Mouse (Mus musculus): ENCODE data around the gene Foxp4.

Gene Foxp4

DNA sequence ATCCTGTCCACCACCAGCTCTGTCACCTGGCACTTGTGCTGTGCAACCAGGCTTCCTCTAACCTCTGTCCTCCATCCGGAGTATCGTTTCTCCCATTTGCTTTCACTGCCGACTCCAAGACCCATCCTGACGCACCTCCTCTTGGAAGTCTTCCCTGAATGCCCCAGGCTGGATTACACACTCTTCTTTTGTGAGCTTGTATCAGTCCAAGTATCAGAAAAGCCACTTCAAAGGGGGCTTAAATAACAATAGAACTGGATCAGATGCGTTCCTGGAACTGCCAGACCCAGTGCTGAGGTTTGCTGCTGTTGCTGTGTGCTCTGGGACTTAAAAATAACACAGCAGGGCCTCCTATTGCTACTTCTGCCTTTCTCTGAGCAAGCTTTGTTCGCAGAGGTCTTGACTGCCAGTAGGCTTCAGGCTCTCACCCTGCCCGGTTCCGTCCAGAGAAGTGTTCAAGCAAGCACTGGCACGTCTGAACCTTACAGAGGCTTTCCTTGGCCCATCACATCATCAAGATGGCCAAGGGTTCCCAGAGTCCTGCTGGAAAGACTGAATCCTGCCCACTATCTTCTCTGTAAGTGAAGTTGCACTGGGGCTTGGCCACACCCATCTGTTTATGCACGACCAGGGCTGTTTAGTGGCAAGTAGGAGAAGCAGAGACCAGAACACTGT lies 13.6 kb upstream of the Foxp4 start:
- ATAC-seq (ENCODE audit: insufficient number of reproducible peaks, low FRiP score, low TSS enrichment) = no peak

DNA sequence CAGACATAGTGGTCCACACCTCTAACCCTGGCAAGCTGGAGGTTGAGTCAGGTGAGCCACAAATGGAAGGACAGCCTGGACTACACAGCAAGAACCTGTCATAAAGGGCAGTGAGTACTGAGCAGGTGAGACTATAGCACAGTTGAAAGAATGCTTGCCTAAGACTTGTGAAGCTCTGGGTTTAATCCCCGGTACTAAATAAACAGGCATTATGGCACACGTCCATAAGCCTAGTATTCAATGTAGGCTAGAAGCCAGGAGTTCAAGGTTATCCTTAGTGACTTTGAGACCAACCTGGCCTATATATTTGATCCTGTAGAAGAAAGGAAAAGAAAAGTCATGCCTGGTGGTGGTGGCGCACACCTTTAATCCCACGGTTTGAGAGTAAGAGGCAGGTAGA lies 12.1 kb upstream of the Foxp4 start:
- ATAC-seq (ENCODE audit: insufficient number of reproducible peaks, low FRiP score, low TSS enrichment) = no peak

DNA sequence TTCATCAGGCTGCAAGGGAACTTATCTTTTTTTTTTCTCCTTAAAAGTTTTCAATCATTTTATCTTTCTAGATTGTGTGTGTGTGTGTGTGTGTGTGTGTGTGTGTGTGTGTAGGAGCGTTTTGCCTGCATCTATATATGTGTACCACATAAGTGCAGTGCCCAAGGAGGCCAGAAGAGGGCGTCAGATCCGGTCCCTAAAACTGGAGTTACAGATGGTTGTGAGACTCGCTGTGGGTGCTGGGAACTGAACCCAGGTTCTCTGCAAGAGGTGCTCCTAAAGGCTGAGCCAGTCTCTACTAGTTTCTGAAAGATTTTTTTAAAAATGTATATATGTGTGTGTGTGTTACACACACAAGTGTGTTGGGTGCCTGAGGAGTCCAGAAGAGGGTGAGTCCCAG lies 5.0 kb upstream of the Foxp4 start:
- ATAC-seq (ENCODE audit: insufficient number of reproducible peaks, low FRiP score, low TSS enrichment) = no peak

DNA sequence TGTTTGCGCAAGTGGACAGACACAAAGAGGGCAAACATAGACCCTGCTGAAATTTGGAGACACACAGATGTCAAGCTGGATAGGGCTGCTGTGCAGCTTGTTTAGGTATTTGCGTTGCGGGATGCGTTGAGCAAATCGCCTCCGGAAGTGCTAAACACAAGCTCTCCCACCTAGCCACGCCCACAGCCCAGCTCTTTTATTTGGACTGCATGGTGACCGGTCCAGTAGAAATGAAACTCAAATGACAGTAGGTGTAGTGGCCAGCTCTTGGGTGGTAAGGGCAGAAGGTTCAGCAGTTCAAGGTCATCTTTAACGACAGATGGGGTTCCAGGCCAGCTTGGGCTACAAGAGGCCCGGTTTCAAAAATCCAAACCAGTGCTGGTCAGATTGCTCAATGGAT lies 1.5 kb upstream of the Foxp4 start:
- ATAC-seq (ENCODE audit: insufficient number of reproducible peaks, low FRiP score, low TSS enrichment) = no peak

DNA sequence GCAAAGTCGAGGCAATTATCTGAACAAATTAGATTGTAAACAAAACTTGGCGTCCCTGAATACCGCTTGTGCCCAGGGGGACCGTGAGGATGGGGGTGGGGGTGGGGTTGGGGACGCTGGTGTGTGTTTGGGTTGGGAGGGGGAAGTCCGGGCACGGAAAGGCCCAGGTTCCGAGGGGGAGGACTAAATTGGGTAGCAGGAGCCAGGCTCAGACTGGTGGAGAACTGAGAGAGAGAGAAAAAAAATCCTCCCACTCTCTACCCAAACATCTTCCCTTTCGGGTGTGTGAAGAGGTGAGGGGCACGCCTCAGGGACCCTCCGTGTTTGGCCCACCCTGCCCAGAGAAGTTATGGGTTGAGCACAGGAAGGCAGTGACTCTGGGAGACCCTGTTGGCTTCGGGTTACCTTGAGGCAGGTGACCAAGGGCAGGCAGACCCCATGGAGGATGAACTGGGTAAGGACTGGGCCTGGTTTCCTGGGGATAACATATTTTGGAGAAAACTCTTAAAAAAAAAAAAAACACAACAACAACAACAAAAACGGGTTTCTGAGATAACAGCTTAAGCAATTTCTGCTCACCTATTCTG lies 988 bp upstream of the Foxp4 start:
- no peak for ATAC-seq (ENCODE audit: insufficient number of reproducible peaks, low FRiP score, low TSS enrichment)

DNA sequence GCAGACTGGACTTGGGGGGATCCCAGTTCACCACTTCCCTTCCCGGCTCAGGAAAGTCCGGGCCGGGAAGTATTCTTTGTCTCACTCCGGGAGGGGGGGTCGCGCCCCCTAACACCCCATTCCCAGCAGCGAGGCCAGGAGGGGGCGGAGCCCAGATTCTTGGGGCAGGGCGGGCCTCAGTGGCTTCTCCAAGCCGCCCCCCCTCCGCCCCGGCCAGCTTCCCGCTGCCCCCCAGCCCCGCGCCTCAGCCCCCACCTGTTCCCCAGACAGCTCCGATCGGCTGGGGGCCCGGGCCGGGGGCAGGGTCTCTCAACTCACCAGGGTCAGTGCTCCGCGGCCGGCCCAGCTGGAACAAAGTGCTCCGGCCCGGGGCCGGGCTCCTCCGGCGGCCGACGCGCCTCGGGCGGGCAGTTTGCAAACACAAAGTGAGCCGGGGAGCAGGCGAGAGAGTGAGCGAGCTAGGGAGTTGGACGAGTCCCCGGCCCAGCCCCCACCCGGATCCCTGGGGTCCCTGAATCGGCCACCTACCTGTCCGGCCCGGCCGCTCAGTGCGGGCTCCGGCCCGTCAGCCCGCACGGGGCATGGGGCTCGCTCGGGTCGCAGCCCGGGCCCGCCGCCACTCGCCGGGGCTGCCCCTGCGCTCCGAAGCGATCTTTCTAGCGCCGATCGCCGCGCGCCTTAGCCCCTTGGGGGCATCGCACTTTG lies 615 bp downstream of the Foxp4 start:
- peak; percentile 26; the same call in 1 of the 2 replicates for ATAC-seq (ENCODE audit: insufficient number of reproducible peaks, low FRiP score, low TSS enrichment)

DNA sequence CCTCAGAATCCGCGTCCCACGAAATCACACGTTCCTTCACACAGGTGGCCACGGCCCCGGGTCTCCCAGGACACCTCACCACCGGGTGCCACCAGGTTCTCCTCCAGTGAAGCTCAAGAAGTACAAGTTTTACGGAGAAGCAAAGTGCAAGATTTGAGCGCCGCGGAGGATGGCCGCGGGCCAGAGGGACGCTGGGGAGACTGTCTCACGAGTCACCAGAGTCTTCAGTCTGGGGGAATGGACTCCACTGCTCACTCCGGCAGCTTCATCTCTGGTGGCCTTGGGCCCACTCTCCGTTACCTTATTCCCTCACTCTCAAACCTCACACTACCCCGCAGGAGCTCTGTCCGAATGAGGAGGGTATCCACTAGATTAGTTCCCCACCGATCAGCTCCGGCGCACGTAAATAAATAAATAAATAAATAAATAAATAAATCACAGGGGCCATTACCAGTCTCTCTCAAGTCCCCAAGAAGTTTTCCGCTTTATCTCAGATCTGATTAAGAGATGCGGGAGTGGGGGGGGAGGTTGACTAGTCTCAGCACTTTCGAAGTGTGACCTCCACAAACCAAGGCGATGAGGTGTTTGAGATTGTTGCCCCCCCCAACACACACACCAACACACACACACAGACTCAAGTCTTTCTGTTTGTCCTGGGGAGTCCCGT lies 1.3 kb downstream of the Foxp4 start:
- ATAC-seq (ENCODE audit: insufficient number of reproducible peaks, low FRiP score, low TSS enrichment) = no peak

DNA sequence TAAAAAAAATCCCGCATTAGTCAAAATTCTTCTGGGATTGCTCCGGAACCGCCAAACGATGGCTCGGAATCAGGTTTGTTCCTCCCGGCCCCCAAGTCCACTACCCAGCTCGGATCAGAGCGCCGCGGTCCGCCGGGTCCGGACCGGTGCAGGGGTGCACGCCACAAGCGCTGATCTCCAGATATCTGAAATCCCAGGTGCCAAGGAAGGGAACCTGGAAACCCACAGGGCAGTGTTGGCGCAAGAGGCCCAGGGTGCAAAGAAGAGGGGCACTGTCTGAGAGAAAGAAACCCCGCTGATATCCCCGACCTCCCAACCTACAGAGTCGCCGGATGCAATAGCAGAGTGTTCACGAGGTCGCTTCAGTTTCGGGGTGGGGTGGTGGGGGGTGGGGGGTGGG lies 1.9 kb downstream of the Foxp4 start:
- no peak for ATAC-seq (ENCODE audit: insufficient number of reproducible peaks, low FRiP score, low TSS enrichment)

DNA sequence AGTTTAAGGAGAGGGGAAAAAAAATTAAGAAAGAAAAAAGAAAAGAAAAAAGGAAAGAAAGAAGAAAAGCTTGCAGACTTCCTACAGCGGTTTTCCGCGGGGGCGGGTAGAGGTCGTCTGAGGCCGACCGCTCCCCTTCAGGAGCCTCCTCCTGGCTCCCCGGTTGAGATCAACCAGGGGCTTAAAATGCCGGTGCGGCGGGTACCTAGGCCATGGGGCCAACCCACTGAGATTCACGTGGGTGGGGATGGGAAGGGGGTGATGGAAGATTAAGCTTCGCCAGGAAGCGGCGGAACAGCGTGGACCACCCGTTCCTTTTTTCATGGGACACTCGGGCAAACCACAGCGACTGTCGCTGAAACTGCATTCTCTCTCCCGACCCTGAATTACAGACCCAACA lies 2.3 kb downstream of the Foxp4 start:
- ATAC-seq (ENCODE audit: insufficient number of reproducible peaks, low FRiP score, low TSS enrichment) = no peak

DNA sequence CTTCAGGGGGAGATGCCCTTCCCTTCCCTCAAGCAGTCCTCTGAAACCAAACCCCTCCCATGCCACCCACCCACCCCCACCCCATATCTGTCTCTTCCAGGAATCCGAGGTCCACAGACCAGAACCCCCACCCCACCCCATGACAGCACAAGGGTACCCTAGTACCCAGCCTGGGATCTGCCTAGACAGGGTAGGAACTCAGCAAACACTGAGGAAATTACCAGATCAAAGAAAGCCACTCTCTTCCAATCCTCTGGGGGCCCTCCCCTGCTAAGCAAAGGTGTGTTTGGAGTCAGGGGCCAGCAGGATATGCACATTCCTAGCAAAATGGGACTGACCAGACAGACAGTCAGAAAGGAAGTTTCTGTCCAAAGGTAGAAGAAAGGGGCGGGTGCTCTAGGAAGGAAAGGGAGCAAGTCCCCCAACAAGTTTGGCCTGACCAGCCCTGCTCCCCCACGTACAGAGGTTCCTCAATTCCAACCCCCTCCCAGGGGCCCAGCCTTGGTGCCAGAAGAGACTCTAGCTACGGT lies 3.2 kb downstream of the Foxp4 start:
- ATAC-seq (ENCODE audit: insufficient number of reproducible peaks, low FRiP score, low TSS enrichment) = no peak

DNA sequence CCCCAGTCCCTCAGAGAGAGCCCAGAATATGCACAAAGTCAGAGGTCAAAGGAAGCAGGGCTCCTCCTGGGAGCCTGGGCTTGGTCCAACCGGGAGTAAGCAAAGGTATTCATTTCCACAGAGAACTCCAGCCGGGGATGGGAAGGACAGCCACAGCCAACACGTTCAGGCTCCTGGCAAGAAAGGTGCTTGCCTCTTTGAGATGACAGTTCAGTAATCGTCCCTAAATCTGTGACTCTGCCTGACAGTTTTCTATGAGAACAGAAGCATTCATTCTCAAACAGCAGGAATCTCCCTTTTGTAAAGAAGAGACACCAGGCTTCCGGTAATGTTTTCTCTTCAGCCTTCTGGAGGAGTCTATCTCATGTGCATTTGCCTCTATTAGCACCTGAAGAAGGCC lies 4.6 kb downstream of the Foxp4 start:
- no peak for ATAC-seq (ENCODE audit: insufficient number of reproducible peaks, low FRiP score, low TSS enrichment)

DNA sequence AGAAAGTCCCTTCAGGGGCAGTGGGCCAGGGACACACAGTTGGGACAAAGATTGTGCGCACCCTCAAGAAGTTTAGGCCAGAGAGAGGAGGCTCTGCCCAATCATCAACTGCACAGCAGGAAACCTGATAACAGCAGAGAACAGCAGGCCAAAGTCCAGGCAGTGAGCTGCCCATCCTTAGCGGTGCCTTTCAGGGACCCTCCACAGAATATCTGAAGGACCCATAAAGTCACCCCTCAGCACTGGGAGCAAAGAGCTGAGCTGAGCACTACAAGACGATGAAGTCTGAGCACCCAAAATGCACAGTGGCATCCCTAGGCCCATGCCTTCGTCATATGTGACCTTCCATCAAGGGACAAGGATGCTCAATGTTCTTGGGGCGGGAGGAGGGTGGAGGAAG lies 6.5 kb downstream of the Foxp4 start:
- no peak for ATAC-seq (ENCODE audit: insufficient number of reproducible peaks, low FRiP score, low TSS enrichment)

DNA sequence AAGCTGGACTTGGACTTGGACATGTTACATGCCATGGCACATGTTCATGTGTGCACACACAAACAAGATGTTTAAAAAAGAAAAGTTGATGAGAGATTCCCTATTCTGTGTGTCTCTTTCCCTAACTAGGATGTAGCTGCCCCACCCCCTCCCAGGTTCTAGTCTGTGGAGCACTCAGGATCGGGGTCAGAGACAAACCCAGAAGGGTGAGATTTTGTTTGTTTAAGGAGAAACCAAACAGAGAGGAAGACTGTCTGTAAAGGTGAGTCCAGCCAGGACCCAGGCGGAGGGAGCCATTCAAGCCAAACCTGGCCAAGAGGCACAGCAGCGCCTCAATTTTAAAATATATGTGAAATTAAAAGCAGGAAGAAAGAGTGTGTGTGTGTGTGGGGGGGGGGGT lies 7.2 kb downstream of the Foxp4 start:
- ATAC-seq (ENCODE audit: insufficient number of reproducible peaks, low FRiP score, low TSS enrichment) = no peak

DNA sequence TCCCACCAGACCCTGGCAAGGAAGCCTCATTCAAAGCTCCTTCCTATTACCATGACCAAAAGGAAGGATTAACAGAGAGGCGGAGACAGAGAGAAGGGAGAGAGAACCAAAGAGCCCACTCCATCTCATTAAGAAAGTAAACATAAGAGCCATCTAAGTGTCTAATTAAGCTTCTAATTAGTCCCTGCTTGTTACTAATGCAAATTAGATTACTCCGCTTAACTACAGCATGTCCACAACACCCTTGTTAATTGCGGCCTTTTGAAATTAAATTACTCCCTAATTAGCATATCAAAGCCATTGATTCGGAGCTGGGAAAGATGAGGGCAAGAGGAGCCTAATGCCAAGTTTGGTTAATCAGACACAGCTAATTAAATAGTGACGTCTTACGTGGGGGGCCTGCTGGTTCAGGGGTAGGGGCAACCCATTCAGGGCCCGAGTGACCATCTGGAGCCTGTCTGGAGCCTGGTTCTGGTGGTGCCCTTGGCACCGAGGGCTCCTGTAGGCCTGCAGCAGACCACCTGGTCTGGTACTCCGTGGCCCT lies 9.7 kb downstream of the Foxp4 start:
- no peak for ATAC-seq (ENCODE audit: insufficient number of reproducible peaks, low FRiP score, low TSS enrichment)

DNA sequence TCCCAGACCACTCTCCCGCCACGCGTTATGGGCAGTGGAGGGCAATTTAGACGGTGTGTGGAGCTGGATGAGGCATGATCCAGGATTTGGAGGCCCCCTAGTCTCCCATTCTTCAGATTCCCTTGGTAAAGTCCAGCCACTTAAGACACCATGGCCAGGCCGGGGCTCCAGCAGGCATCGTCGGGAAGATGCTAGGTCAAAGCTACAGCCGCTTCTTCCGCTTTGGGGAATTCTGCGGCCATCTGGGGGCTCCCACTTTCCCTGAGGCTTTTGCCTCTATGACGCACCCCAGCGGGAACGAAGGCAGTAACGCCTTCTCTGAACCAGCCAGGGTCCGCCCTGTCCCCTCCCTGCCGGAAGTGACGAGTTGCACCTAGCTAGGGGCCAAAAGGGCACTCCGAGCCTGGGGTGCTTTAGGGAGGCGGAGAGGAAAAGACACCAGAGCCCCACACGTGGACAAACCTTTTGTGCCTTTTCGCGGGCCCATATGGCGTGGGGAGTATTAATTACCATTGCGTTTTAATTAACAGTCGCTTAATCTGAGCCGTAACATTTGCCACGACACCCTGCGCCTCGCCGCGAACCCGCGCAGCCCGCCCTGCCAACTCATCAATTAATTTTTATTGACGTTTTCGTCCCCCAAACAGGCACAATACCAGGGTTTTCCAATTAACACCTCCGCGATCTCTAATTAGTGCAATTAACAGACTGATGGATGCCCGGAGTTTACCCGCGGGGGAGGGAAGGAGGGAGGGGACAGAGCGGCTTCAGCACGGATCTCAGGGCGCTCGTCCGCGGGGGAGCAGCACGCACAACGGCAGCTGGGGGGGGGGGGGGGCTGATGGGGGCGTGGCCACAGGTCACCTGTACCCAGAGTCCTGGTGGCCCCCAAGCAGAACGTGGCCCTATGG lies 15.1 kb downstream of the Foxp4 start:
- peak; percentile 32 for ATAC-seq (ENCODE audit: insufficient number of reproducible peaks, low FRiP score, low TSS enrichment)

DNA sequence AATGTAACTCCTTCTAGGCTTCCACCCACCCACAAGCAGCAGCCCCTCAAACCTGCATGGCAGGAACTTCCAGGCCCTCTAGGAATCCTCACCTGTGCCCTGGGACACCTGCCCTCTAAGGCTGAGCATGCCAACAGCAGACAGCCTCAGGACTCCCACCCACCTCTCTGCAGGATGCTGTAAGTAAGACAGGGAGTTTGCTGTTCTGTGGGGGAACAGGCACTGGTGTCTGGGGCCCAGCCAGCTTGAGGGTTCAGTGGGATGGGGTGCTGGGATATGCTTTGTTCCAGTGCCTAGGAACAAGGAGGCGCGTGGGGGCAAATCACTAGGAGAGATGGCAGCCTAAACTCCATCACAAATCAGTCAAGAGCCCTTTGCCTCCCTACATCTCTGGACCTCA lies 16.4 kb downstream of the Foxp4 start:
- no peak for ATAC-seq (ENCODE audit: insufficient number of reproducible peaks, low FRiP score, low TSS enrichment)

DNA sequence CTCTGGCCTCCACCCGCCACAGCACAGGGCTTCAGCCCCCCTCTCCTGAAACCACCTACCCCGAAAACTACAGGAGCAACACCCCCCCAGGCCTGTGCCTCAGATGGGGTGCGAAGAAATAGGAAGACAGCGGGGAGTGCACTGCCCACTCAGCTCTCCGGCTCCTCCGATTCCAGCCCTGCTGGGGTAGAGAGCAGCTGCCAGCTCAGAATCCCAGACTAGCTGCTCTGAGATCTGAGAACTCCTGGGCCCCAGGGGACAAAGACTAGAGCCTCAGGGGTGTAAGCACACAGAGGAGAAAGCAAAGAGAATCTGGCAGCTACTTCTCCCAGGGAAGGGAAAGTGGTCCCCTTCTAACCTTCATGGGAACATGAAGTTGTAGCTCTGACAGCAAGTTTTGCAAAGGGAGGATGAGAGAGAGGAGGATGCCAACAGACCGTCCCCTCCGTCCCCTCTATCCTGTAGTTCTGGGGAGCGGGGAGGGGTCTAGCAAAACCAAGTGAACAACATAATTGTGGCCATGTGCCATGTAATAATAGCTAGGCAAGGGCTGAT lies 17.0 kb downstream of the Foxp4 start:
- ATAC-seq (ENCODE audit: insufficient number of reproducible peaks, low FRiP score, low TSS enrichment) = no peak

DNA sequence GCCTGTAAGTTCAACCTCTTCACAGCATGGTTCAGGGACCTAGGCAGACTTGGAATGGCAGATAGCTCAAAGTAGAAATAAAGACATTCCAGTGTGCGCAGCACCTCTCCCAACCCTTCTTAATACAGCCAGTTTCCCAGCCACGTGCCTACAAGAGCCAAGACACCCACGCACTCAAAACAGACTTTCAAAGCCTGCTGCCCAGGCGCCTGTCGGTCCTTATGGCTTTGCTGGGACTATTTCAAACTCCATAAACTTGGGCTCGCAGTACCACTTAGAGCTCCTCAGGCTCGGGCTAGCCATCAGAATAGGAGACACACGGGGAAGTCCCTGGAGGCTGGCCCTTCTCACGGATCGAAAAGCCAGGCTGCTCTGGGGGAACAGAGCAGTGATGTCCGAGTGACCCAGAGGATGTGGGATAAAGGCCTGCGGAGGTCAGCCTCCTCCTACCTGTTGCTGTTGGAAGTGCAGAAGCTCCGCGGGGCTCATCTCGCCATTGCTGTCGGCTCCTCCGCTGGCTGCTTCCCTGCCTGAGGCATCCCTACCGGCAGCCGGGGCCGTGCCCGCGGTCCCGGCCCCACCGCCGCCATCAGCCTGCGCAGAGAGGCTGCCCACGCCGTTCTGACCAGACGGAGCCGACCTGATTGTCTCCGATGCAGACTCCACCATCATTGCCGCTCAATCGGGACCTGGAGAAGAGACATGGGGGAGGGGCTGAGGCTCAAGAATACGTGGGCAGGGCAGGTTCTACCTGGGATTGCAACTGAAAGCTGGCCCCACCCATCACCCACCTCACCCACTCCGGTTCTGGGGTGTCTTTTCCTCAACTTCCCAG lies 20.4 kb downstream of the Foxp4 start:
- no peak for ATAC-seq (ENCODE audit: insufficient number of reproducible peaks, low FRiP score, low TSS enrichment)

DNA sequence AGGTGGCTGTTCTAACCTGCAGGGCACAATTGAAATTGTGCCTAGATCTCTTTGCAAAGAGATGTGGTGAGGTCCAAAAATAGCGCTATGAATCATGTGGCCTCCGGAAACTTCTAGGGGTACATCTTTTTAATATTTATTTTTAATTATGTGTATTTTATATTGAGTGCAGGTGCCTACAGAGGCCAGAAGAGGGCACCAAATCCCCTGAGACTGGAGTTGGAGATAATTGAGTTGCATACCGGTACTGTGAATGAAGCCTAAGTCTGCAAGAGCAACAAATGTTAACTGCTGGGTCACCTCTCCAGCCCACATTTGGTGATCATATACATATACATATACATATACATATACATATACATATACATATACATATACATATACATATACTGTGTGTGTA lies 22.7 kb downstream of the Foxp4 start:
- ATAC-seq (ENCODE audit: insufficient number of reproducible peaks, low FRiP score, low TSS enrichment) = no peak
